Mouse (Mus musculus) E14TG2a.4 (cell line): ENCODE results near the gene H2al2a.
"Not testable (repeated sequence)": the region's sequence is repeated elsewhere in the genome, so short reads cannot be mapped to it uniquely, and the experiment has no call there.

Source experiments
- H3K27me3 ChIP-seq: 2 replicates; pipeline ENCODE4 v1.6.1; 2014; ENCODE audit warnings: low read length, control low read depth; ENCODE audit not compliant: insufficient read depth
- H3K36me3 ChIP-seq: 2 replicates; pipeline ENCODE4 v1.6.1; 2014; ENCODE audit warnings: low read length, control low read depth; ENCODE audit not compliant: insufficient read depth
- H3K4me1 ChIP-seq: replicated peaks from 2 replicates; pipeline ENCODE4 v1.6.1; 2014; ENCODE audit warnings: low read depth, low read length, control low read depth
- H3K4me3 ChIP-seq: replicated peaks from 2 replicates; pipeline ENCODE4 v1.5.1; 2014; ENCODE audit warnings: mild to moderate bottlenecking, low read length
- H3K9me3 ChIP-seq: 2 replicates; pipeline ENCODE4 v1.6.1; 2014; ENCODE audit warnings: low read length, control low read depth
- CTCF ChIP-seq: conservative IDR thresholded peaks from 2 replicates; pipeline ENCODE4 v1.5.1; 2014; ENCODE audit warnings: low read length
- NANOG ChIP-seq: IDR thresholded peaks from 2 replicates; pipeline ENCODE4 v1.6.1; 2014; ENCODE audit warnings: borderline replicate concordance, low read length, mixed read lengths
- POU5F1 ChIP-seq: IDR thresholded peaks from 2 replicates; pipeline ENCODE4 v1.6.1; 2014; ENCODE audit warnings: low read length, borderline replicate concordance

The H2al2a gene

GRCm38 (mm10) chr2:17989562-17989961, 7.2 kb downstream of the H2al2a start:
- Histone ChIP-seq H3K4me1 (peaks cover 27% of the 10 kb centered on the region), H3K9me3 (peaks cover 55% of the 10 kb centered on the region), H3K36me3 (peaks cover 20% of the 10 kb centered on the region), H3K4me3 (no peak overlapping the region), H3K27me3 (no peaks in the 10 kb centered on the region)
- TF ChIP-seq POU5F1: no peak
- no peak for TF ChIP-seq CTCF
- no peak for TF ChIP-seq NANOG

DNA sequence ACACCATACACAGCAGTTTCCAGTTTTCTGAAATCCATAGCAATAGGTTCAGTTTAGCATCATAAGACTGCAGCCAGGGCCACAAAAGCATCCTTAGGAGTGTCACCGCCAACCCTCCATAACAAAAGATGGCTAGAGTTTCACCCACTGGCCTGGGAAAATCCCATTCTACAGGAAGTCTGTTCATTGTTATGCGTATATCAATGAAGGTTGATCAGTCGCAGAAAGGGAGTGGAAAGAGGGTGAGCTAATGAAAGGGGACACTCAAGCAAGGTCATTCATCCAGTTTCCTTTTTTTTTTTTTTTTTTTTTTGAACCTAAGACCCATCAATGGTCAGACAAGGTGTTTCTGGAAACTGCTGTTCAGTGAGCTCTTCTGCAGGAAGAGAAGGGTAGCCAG, 7.6 kb downstream of the H2al2a start:
- Histone ChIP-seq H3K36me3 (peaks cover 24% of the 10 kb centered on the region), H3K4me1 (peaks cover 27% of the 10 kb centered on the region), H3K9me3 (peaks cover 58% of the 10 kb centered on the region), H3K27me3 (no peaks in the 10 kb centered on the region), H3K4me3 (no peak overlapping the region)
- TF ChIP-seq NANOG (peak; percentile 94), CTCF (no peak), POU5F1 (peak; percentile 98)

DNA sequence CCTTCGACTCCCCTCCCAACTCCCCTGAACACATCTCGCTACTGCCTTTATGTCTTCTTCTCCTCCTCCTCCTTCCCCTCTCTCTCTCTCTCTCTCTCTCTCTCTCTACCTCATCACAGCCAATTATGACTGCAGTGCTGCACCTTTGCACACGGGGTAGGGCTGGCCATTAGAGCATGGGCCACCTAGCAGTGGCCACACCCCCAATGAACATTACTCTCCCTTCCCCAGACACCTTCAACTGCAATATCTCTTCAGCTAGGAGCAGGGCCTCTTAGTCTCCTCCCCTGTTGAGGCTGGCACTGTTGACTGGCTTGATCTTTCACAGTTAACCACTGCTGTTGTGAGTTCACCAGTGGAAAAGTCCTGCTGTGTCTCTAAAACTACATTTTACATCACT, 10.1 kb downstream of the H2al2a start:
- Histone ChIP-seq H3K4me1 (peaks cover 30% of the 10 kb centered on the region), H3K4me3 (no peak overlapping the region), H3K9me3 (peaks cover 81% of the 10 kb centered on the region), H3K36me3 (peaks cover 34% of the 10 kb centered on the region), H3K27me3 (no peaks in the 10 kb centered on the region)
- TF ChIP-seq NANOG (no peak), CTCF (no peak), POU5F1 (no peak)

DNA sequence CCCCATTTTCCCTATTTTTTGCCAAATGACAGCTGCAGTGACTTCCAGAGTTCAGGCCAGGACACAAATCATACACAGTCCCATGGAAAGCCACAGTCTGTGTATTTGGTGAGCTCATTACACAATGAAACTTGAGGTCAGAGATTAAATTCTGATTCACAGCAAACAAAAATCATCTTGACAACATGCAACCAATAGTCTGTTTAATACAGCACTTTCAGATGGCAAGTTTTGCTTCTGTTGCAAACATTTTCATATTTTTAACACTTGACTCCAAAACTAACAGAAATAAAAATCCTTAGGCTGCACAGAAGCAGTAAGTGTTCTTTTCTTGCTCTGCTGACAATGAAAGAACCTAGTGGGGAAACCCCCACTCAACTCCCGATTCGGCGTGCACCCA, 12.0 kb downstream of the H2al2a start:
- Histone ChIP-seq H3K4me1 (peaks cover 31% of the 10 kb centered on the region), H3K4me3 (no peak overlapping the region), H3K27me3 (no peaks in the 10 kb centered on the region), H3K36me3 (peaks cover 36% of the 10 kb centered on the region), H3K9me3 (peaks cover 79% of the 10 kb centered on the region)
- TF ChIP-seq NANOG: no peak
- TF ChIP-seq CTCF: no peak
- no peak for TF ChIP-seq POU5F1

DNA sequence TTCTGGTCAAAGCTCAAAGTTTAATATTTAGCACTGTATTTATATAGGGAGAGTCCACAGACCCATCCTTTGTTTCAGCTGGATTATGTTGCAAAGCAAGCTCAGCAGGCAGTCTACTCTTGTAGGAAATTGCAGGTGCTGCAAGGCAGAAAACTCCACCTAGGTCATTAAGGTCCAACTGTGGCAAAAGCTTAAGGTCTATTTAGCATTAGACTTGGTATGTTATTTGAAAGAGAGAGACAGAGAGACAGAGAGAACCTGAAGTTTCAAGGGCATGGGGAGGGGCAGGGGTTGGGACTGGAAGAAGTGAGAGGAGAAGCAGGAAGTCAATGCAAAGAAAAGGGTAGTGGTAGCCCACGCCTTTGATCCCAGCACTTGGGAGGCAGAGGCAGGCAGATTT, 14.0 kb downstream of the H2al2a start:
- no peak overlapping the region for H3K4me3 ChIP-seq
- peaks cover 78% of the 10 kb centered on the region for H3K9me3 ChIP-seq
- H3K36me3 ChIP-seq: peaks cover 36% of the 10 kb centered on the region
- H3K4me1 ChIP-seq: peaks cover 24% of the 10 kb centered on the region
- TF ChIP-seq NANOG: peak; percentile 66; the same call in 1 of the 2 replicates
- no peak for TF ChIP-seq CTCF
- no peaks in the 10 kb centered on the region for H3K27me3 ChIP-seq

- Histone ChIP-seq H3K4me1 (peaks cover 49% of the 10 kb centered on the region), H3K27me3 (no peaks in the 10 kb centered on the region), H3K9me3 (peaks cover 56% of the 10 kb centered on the region), H3K4me3 (no peak overlapping the region), H3K36me3 (peaks cover 34% of the 10 kb centered on the region)
- TF ChIP-seq POU5F1 (no peak), CTCF (no peak), NANOG (no peak)
Observed at GRCm38 (mm10) chr2:17978706-17979105, 18.1 kb downstream of the H2al2a start.

GRCm38 (mm10) chr2:17978251-17978650, 18.5 kb downstream of the H2al2a start:
- Histone ChIP-seq H3K9me3 (peaks cover 52% of the 10 kb centered on the region), H3K36me3 (peaks cover 30% of the 10 kb centered on the region), H3K4me1 (peaks cover 54% of the 10 kb centered on the region)
- H3K4me3 ChIP-seq, H3K27me3 ChIP-seq: not testable (repeated sequence)
- TF ChIP-seq NANOG: peak; percentile 25; the same call in 1 of the 2 replicates

GRCm38 (mm10) chr2:17977645-17978044, 19.1 kb downstream of the H2al2a start:
- not testable (repeated sequence) for H3K4me3 ChIP-seq, H3K27me3 ChIP-seq
- peaks cover 46% of the 10 kb centered on the region for H3K9me3 ChIP-seq
- H3K4me1 ChIP-seq: peaks cover 60% of the 10 kb centered on the region
- peaks cover 28% of the 10 kb centered on the region; the same call in 1 of the 2 replicates for H3K36me3 ChIP-seq

DNA sequence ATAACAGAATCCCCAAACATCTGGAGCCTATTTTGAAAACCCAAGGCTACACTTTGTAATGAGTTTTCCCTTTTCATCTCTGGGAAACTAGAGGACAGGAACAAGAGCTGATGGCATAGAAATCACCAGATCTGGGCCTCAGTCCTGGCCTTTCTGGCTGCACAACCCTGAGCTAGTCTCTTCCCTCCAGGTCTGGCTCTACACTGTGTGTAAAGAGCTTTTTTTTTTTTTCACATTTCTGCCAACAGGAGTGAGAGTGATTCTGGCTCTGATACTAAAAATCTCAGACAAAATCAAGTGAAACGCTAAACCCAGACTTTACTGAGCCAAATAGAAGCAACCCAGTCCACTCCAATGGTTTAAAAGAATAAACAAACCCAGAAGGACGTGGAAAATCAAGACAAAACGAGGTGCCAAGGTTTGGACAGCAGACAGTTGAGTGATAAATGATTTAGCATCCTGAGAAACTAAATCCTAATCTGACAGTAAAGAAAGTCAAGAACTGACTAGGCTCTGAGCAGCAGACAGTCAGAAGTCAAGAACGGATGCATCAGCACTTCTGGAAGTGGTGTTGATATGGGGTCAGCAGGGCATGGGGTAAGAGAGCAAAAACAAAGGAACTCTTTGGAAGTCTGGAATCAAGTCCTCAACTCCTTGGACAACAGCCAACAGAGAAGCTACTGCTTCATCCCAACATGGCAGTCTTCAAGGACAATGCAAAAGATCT, 21.0 kb downstream of the H2al2a start:
- Histone ChIP-seq H3K27me3 (no peaks in the 10 kb centered on the region), H3K9me3 (peaks cover 28% of the 10 kb centered on the region), H3K36me3 (peaks cover 18% of the 10 kb centered on the region; the same call in 1 of the 2 replicates), H3K4me3 (no peak overlapping the region), H3K4me1 (peaks cover 76% of the 10 kb centered on the region)
- TF ChIP-seq POU5F1 (no peak), CTCF (no peak), NANOG (no peak)
